Mouse (Mus musculus) liver (tissue): ENCODE results near the gene Pde7b.

Experiments used
- DNase-seq: peaks from one replicate; pipeline ENCODE4 v3.0.0-alpha.2; 2020; ENCODE audit warnings: mixed read lengths

The Pde7b gene

DNA sequence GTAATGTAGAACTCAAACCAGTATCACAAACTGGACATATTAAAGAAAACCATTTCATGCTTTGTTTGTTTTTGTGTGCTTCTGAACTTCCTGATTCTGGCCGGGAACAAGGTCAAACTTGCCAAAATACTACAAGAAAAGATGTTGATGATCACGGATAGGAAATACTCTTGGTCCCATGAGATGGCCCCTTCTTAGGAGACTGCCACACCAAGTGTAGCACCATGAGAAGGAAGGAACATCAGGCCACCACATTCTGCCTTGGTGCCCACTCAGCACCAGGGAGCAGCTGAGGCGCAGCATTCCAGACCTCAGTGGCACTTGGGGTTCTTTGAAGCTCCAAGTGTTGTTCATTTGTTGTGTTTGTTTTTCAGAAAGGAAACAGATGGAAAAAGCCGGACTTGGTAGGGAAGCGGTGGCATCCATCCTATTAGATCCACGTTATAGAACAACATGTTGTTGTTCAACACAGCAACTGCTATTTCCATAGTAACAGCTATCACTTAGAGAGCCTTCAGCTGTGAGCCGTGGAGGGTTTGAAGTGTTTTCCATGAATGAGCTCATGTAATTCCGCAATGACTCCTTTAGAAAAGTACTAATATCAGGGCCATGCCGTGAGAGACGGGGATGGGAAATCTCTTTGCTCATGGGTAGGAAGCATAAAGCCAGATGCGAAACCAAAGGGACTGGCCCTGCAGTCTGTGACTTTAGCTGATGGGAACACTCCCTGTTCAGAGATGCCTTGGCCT, 232.5 kb downstream of the Pde7b start:
- no peak for DNase-seq

DNA sequence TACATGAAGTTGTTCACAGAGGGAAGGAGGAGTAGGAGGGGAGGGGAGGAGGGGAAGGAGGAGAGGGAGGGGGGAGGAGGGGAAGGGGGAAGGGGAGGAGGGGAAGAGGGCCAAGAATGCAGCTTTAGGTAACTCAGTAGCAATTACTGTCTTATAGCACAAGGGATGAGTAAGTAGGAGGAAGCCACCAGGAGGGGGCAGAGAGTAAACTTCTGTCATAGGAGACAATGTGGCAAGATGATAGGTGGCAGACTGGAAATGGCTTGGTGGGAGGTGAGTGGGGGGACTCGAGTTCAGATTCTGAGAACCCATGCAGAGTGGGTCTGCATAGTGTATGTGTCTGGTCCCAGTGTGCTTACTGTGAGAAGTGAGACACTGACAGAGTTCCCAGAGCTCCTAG, 234.1 kb downstream of the Pde7b start:
- DNase-seq = no peak

DNA sequence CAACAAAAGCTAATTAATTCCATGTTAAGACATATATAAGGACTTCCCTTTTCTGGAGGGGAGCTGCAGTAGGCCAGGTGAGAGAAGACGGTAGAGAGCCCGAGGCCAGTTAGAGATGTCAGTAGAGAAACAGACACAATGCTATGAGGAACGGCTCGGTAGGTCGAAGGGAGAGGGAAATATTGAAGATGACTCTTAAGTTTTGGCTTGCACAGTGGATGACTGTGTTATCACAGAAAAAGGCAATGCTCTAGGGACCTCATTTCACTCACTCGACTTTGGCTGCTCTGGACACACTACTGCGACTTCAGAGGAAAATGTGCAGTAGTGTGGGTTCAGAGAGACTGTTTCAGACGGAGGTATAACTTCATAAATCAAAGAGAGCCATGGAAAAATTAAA, 234.6 kb downstream of the Pde7b start:
- DNase-seq = no peak

DNA sequence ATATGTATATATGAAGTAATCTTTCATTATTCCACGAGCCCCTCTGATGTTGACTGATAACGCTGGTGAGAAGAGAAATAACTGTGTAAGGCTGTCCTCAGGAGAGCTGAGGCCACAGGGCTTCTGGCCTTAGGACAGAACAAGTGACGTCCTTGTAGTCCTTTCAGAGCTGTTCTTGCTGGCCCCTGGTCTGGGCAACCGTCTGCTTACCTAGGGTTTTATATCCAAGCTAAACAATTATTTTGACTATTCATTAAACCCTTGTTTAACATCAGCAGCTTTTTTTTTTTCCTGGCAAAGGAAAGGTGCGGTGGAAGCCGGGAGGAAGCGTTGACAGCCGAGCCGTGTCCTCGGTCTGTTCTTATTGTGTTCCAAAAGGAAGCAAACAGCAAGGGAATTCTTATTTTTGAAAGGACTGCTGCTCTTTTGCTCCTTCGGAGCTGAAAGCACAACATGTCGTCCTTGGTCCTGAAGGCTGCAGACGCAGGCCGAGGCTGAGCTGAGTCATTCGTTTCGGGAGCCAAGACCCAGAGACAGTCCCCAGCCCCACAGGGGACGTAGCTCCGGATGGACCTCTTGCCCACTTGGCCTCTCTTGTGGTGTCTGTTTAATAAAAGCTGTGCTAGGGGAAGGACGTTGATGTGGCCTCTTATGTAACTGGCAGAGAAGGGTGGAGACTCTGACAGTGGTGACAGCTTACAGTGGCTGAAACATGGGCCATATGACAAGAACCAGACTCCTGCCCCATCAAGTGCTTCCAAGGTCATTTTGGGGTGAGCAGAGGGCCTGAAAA, 238.2 kb downstream of the Pde7b start:
- DNase-seq = peak; percentile 14

DNA sequence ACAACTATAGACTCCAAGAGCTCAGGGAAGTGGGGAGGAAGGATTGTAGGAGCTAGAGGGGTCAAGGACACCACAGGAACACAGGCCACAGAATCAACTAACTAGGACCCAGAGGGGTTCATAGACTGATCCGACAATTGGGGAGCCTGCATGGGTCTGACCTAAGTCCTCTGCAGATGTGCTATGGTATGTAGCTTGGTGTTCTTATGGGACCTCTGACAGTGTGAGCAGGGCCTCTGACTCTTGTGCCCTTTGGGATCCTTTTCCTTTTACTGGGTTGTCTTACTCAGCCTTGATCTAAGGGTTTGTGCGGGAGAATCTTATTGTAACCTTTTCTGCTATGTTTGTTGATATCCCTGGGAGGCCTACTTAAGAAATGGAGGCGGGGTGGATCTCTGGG, 239.1 kb downstream of the Pde7b start:
- no peak for DNase-seq

DNA sequence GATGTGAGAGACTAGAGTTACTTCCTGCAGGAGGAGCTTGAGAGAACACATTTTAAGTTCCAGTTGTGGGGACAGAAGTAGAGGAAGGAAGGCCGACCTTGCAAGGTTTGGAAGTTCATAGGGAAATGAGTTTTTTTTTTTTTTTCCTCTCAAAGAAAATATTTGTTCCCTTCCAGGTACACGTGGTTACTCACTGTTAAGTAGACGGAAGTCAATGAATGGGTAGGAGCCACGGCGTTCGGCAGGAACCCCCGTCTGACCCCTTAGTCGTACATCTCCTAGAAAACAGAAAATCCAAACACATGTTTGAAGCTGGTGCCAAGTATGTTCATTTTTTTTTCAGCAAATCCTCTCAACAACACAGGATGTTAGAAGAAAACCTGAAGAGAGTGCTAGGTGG, 245.4 kb downstream of the Pde7b start:
- DNase-seq = no peak

DNA sequence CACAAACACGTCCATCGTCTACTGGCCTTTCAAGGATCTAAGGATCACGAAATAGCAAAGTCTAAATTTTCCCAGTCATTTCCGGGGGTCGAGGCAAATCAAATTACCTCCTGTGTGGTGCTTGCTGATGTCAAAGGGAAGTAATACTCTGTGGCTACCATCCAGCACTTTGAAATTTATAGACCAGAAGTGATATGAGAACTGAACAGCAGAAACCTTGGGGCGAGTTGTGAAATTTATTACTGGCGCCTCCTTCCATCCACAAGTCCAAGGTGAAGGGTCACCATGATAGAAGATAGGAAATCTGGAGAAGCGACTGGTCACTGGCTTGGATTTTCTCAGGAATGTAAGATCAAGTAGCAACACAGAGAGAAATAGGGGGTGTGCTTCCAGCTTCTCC, 246.4 kb downstream of the Pde7b start:
- DNase-seq = no peak

DNA sequence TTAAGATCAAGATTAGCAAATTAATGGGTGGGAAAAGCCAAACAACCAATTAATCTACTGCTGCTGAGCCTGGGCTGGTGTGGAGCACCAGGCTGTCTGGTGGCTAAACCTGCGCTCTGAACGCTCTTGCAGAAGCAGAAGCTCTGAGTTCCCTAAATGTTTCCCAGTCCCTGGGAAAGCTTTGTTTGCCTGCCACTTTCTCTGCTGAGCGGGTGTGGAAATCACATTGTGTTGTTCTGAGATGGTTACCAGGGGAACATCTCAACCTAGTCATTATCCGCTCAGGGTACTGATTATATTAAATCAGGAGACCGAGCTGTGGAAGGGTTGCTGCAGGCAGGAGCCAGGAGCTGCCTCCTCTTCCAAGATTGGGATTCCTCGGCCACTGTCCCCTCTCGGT, 250.0 kb downstream of the Pde7b start:
- no peak for DNase-seq

DNA sequence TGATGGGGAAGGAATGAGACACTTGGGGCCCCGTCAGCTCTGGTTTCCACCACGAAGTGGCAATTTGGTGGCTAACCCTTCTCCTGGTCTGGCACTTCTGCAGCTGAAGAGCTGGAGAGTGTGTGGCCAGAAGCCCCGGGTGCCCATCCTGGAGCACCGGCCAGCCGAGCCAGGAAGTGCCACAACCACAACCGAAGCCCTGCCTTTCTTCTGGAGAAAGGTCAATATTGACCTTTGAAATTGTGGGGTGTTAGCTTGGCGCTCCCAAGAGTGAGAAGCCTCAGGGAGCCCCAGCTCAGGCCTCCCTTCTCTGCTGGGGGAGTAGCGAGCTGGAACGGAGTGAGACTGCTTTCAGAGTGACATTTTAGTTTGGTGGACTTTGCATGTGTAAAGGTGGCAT, 250.8 kb downstream of the Pde7b start:
- no peak for DNase-seq

DNA sequence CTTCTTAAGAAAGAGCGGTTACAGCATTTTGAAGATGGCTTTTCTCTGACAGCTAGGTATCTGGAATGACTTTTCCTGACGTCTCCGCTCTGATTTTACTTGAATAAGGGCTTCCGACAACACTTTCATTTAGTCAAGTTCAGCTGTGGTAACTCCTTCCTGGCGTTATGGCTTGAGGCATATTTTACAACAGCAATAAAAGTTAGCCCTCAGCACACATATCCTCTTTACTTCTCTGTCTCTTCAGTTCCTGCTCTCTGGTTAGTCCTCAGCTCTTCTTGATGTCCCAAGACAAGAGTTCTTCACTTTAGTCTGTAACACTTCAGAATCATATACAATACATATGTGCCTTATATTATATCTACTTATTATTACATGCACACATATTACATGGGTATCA, 251.4 kb downstream of the Pde7b start:
- no peak for DNase-seq

DNA sequence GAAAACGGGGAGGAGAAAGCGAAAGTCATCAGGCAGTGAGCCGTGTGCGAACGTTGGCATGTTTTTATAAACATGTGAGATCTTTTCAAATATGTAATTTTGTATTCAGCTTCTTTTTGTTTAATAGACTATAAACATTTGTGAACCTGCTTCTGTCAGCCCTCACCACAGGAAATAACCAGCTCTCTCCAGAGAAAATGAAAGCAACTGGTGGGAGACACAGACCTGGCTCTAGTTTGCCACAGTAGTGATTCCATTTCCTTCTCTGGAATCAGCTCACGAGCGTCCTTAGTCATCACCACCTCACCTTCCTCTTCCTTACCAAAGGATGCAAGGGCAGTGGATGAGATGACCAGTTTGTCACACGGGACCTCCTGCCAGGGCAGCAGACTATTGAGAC, 252.9 kb downstream of the Pde7b start:
- DNase-seq = no peak

DNA sequence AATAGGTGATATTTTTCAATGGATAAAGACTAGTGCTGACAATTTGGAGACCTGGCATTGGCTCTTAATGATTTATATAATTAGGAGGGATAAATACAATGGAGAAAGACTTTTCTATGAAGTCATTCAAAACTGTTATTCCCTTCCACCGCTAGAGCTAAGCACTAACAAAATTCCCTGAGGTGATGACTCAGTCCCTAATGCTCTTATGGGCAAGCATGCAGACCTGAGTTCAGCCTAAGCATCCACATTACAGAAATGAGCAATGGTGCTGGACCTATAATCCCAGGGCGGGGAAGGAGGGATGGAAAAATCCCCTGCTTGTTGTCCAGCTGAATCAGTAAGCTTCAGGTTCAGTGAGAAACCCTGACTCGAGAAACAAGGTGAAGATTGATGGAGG, 260.2 kb downstream of the Pde7b start:
- no peak for DNase-seq

DNA sequence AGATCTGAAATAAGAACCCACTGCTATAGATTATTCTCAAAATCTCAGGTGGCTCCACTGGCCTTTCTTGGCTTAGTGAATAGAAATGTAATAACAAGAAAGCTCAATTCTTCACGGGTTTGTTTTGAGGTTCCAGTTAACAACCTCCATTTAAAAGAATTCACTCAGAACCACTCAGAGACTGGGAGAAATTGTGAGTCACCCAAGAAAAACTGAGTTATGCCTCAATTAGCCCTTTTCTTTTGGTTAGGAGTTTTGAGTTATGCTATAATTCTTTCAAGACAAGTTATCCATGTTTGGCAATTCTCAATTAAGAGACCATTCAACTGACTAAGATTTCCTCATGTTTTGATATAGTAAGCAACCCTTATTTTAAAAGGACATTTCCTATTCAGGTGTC, 260.9 kb downstream of the Pde7b start:
- no peak for DNase-seq

DNA sequence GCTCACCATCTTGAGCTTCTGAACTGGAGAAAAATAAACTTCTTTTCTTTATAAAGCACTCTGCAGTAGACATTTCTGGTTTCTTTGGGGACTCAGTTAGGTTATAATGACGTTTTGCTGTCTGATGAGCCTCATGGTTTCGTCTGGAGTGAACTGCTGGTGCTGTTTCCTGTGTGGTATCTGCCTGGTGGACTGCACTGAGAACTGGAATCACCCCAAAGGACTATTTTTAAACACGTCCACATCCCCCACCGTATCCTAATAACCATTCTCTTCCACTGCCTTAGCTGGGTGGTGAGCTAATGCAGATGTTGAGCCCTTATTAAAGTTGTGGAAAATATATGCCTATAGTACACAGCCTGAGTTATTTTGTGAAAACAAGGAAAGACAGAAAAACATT, 262.3 kb downstream of the Pde7b start:
- DNase-seq = no peak

DNA sequence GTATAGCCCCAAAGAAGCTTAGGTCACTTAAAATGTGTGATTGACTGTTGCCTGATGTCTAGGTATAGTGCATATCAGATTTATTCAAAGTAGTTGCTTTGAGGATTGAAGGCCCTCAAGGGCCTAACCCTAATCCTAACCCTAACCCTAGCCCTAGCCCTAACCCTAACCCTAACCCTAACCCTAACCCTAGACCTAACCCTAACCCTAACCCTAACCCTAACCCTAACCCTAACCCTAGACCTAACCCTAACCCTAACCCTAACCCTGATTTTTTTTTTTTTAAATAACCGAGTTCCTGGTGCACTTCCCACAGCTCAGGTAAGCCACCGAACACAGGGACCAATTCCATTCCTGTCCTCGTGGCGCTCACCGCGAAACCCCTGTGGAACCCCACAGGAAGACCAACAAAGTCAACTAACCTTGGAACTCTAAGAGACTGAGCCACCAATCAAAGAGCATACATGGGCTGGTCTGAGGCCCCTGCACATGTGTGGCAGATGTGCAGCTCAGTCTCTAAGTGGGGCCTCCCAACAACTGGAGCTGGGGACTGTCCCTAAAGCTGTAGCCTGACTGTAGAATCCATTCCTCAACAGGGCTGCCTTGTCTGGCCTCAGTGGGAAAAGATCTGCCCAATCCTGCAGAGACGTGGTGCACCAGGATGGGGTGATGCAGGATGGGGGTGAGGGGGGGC, 265.1 kb downstream of the Pde7b start:
- DNase-seq = no peak

DNA sequence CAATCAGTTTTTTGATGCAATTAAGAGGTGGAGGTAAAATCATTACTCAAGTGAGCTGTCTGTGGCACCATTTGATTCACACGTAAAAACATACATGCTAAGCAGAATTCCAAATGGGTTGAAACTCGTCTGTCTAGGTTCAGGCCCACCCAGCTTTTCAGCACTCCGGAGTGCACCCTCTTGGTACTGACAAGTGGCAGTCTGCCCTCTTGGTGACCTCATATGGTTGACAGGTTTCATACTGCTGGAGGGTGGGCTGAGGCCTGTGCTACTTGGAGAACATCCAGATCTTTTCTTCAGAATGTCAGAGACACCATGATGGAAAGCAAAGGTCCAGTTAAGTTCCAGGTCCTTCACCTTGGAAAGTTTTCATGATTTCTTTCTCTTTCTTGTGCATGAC, 265.7 kb downstream of the Pde7b start:
- DNase-seq = no peak

DNA sequence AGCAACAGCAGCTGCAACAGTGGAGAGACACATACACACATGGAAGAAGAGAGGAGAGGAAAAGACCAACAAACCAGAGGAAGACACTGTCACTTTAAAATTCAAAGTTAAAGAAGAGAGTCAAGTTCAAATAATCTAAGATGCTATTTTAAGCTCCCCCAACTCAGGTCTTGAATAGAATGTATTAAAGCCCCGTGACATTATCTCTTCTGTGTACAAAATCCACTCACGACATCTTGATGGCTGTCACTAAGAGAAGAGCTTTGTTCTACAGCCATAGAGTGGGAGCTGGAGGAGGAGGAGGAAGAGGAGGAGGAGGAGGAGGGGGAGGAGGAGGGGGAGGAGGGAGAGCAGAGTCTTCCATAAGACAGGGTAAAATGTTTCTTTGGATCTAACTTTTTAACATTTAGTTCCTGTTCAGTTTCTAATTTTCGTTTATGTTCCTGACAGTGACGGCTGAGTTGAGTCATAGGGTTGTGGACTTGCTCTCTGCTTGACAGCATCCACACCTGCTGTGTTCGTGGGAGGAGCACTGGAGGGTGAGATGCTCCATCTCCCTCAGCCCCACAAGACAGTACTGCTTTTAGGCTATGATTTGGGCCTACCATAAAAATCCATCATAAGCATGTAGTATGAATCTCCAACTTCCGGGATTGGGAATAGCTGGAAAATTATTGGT, 270.4 kb downstream of the Pde7b start:
- DNase-seq = no peak

DNA sequence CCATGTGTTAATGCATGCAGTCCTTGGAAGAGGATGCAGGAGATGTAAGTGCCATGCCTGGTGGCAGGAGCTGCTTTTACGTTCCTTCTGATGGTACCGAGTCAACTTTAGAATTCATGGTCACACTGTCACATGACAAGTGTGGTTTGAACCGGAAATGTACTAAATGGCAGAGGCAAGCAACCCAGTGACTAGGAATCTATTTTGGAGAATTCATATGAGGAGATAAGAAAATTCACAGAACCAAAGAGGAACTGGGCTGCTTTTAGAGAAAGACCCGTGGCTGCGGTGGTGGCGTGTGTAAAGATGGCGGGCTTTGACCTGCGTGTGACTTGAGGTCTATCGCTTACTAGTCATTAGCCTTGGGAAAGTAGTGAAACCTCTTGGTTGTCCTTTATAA, 287.4 kb downstream of the Pde7b start:
- DNase-seq = no peak

DNA sequence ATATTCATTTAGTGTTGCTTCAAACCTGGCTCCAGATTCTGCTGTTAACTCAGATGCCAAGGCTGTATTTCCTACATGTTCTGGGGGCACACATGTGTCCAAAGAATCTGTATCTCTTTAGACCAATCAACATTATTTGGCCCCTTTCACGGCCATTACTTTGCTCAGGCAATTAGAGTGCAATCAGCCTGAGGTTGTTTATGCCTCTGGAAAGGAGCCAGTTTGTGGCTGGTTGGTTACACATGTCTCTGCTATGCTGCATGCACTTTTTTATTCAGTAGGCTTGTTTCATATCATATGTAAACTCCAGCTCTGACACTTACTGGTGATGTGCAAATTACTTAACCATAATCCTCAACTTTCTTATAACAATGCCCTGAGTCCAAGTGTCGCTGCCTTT, 287.9 kb downstream of the Pde7b start:
- DNase-seq = no peak

DNA sequence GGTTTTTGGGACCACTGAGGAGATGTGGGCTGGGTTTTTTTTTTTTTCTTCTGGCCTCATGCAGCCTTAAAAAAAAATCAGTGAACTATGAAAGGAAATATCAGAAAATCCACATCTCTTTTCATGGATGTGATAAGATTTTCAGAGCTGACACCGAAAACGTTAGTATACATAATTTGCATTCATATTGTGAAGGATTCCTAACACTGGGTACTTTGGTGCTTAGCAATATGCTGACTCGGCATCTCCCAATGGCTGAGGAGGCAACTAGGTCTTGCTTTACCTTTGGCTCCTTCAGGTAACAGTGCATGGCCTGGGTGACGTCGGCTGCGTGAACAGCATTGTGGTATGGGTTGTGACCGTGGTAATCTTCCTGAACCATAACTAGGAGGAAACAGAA, 289.0 kb downstream of the Pde7b start:
- DNase-seq = no peak

DNA sequence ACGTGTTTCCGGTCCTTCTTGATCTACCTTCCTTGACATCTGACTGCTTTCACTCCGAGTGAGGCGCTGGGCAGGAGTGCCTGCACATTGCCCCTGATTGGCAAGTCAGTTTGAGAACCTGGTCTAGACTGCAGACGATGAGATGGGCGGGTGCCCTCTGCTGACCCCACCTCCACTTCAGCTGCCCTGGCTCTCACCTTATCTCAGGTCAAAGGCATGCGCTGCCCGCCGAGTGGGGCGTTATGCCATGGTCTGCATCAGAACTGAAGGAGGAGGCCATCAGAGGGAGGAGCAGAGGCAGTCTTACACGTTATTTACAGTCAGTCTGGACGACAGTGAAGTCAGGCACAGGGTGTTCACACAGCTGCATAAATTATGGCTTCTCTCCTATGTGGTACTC, 293.5 kb downstream of the Pde7b start:
- DNase-seq = no peak

DNA sequence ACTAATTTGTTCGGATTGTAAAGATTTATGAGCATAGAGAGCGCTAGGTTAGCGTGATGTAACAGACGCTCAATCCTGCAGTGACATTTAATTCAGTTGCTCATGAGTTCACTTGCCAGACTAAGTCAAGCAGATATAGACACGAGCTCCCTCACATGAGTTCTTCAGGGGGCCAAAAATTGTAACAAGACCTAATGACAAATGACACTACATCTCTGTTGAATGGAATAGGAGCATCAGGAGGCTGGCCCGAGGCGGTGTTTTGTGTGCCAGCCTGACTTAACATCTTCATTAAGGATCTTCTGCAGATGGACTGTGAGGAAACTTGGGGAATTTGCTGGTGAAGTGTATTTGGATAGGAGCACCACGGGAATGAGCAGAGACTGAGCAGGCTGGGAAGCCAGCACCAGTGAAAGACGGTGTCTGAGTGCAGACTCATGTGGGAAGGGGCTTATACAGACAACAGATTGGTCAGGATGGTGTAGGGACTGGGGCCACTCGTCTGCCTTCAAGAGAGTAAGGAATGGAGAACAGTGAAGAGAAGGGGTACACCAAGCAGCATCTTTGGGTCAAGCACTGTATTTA, 303.5 kb downstream of the Pde7b start:
- no peak for DNase-seq

DNA sequence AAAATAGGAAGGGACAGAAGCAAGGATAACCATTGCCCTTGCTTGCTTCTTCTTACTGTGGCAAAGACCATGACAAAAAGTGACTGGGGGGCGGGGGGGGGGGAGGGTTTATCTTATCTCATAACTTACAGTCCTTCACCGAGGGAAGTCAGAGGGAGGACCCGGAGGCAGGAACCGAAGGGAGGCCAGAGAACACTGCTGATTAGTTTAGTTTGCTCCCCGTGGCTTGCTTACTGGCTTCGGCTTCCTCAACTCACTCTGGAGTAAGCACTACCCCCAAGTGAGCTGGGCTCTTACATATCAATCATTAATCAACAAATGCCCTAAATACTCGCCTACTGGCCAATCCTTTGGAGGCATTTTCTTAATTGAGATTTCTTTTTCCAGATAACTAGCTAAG, 304.6 kb downstream of the Pde7b start:
- DNase-seq = peak; percentile 7
